Mouse (Mus musculus) MEL (cell line): ENCODE measurements at regions not wholly inside any gene's neighbourhood (a gene's known extent, or its start where the extent isn't known, plus 50 kb on each side); places are given as distances from the start of the nearest gene placed in this dataset.

Source experiments
- CTCF ChIP-seq, 3 experiments: IDR thresholded peaks in 2 of 3; conservative IDR thresholded peaks in 1 of 3; 2 replicates each; pipeline ENCODE4 v1.5.1; 2011 to 2012; ENCODE audit warnings: low read length in 3 of 3, low read depth in 2 of 3, mild to moderate bottlenecking in 2 of 3, improper control_type of control experiment in 1 of 3, inconsistent platforms in 1 of 3, mixed read lengths in 1 of 3, moderate library complexity in 1 of 3; ENCODE audit not compliant: control insufficient read depth in 1 of 3, insufficient read depth in 1 of 3, poor library complexity in 1 of 3, severe bottlenecking in 1 of 3
- E2F4 ChIP-seq: IDR thresholded peaks from 2 replicates; pipeline ENCODE4 v1.6.1; 2011; ENCODE audit warnings: low read depth, low read length, improper control_type of control experiment, borderline replicate concordance
- MAZ ChIP-seq: IDR thresholded peaks from 2 replicates; pipeline ENCODE4 v1.6.1; 2012; ENCODE audit warnings: low read depth, mild to moderate bottlenecking, inconsistent platforms, low read length, improper control_type of control experiment
- POLR2A ChIP-seq, 2 experiments: IDR thresholded peaks; 2 replicates each; pipeline ENCODE4 v1.6.1; 2011 to 2012; ENCODE audit warnings: low read length in 2 of 2, mild to moderate bottlenecking in 2 of 2, control low read depth in 1 of 2, improper control_type of control experiment in 1 of 2, low read depth in 1 of 2, moderate library complexity in 1 of 2; ENCODE audit not compliant: control insufficient read depth in 1 of 2, insufficient read depth in 1 of 2, poor library complexity in 1 of 2
- ZNF384 ChIP-seq: IDR thresholded peaks from 2 replicates; pipeline ENCODE4 v1.6.1; 2012; ENCODE audit warnings: low read depth, mild to moderate bottlenecking, inconsistent platforms, low read length, improper control_type of control experiment

- TF ChIP-seq CTCF (IDR thresholded peaks at IDR 0.05 in 2 of 3, conservative IDR thresholded peaks at IDR 0.05 in 1 of 3; ENCODE audit: control insufficient read depth in 1 of 3, insufficient read depth in 1 of 3, low read depth in 2 of 3, low read length in 3 of 3, poor library complexity in 1 of 3, severe bottlenecking in 1 of 3), result no peak
- TF ChIP-seq E2F4, result no peak
- no peak for TF ChIP-seq ZNF384
- TF ChIP-seq MAZ, result no peak
- no peak for TF ChIP-seq POLR2A (IDR thresholded peaks at IDR 0.05; ENCODE audit: control insufficient read depth in 1 of 2, insufficient read depth in 1 of 2, low read depth in 1 of 2, low read length in 2 of 2, poor library complexity in 1 of 2)
These were observed 400.0 kb upstream of the Atp11b start for GRCm38 (mm10) chr3:35353920-35354319.
